Mouse (Mus musculus) liver, embryonic 16.5 days (tissue): ENCODE measurements around the gene Slc35f4. TPM values are rescaled to one million over a fixed set of nuclear protein-coding genes. Genes with fewer than 3 reads are reported as not detected.

ENCODE experiments used
- ATAC-seq: fragments of 200-750 bp; cut with Nextera tagmentation; 2 replicates; pipeline ENCODE4 v1.8.0; 2017; ENCODE audit warnings: low read depth, mild to moderate bottlenecking, moderate number of reproducible peaks, moderate library complexity
- H3K27ac ChIP-seq: fragments of 300-500 bp; sonication (generic); 2 replicates; pipeline ENCODE4 v1.5.1; 2014; ENCODE audit warnings: mild to moderate bottlenecking, low read length
- H3K27me3 ChIP-seq: fragments of 300-500 bp; sonication (generic); 2 replicates; pipeline ENCODE4 v1.6.1; 2014; ENCODE audit warnings: low read depth, low read length, mixed read lengths; ENCODE audit not compliant: control insufficient read depth, insufficient read depth
- H3K36me3 ChIP-seq: fragments of 300-500 bp; sonication (generic); 2 replicates; pipeline ENCODE4 v1.6.1; 2014; ENCODE audit warnings: mild to moderate bottlenecking; ENCODE audit not compliant: control insufficient read depth, insufficient read depth
- H3K4me1 ChIP-seq: fragments of 300-500 bp; sonication (generic); 2 replicates; pipeline ENCODE4 v1.6.1; 2014; ENCODE audit warnings: low read depth, low read length, mixed read lengths; ENCODE audit not compliant: control insufficient read depth
- H3K4me2 ChIP-seq: fragments of 300-500 bp; sonication (generic); 2 replicates; pipeline ENCODE4 v1.6.1; 2014; ENCODE audit warnings: low read depth, low read length, mixed read lengths
- H3K4me3 ChIP-seq: fragments of 300-500 bp; sonication (generic); 2 replicates; pipeline ENCODE4 v1.5.1; 2014; ENCODE audit warnings: low read depth, mild to moderate bottlenecking, low read length
- H3K9ac ChIP-seq: fragments of 300-500 bp; sonication (generic); 2 replicates; pipeline ENCODE4 v1.6.1; 2014; ENCODE audit warnings: low read depth, low read length
- H3K9me3 ChIP-seq: fragments of 300-500 bp; sonication (generic); replicated peaks from 2 replicates; pipeline ENCODE4 v1.6.1; 2016; ENCODE audit warnings: low read length; ENCODE audit not compliant: control insufficient read depth
- WGBS: fragments of 180-500 bp; shearing (Covaris S2); extraction: QIAGEN DNeasy Blood & Tissue Kit; methylation state at CpG from one replicate; pipeline ENCODE4 v1.1.7; 2014; ENCODE audit not compliant: insufficient replicate concordance; 5-methylcytosine and 5-hydroxymethylcytosine counted together
- polyA plus RNA-seq: library from polyadenylated mRNA; unstranded; fragments of >200 nt; fragmentation: Nextera tagmentation; extraction: Ambion mirVana; gene quantifications from 2 replicates; pipeline ENCODE4 v1.2.1, GENCODE M21; 2015

Gene Slc35f4
- polyA plus RNA-seq, 1 experiment from 2014 or later = not detected

GRCm38 (mm10) chr14:49493793-49494192 is 32.1 kb downstream of the Slc35f4 start:
- Histone ChIP-seq H3K9ac (no peak overlapping the region), H3K27ac (no peak overlapping the region), H3K4me1 (no peaks in the 10 kb centered on the region), H3K36me3 (no peaks in the 10 kb centered on the region), H3K4me3 (no peak overlapping the region), H3K9me3 (no peaks in the 10 kb centered on the region), H3K27me3 (no peaks in the 10 kb centered on the region), H3K4me2 (no peak overlapping the region)
- WGBS = 45% methylated on average over 1 of the region's 1 CpGs
- no peak for ATAC-seq

DNA sequence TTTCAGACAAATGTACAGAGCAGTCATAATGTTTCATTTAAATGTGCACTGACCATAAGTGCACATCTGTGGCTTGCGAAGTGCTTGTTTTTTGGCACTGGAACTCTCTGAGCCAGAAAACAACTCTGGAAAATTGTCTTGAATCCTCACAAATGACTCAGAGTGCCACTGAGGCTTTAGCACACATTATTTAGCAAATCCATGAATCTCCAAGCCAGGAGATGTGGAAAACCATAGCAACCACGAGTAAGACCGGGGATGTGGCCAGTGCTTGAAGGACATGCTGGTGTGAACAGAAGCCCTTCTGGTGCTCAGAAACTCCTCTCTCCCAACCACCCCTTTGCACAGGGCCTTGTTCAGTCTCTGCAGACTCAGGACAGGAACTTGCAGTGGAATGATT is 33.3 kb downstream of the Slc35f4 start:
- Histone ChIP-seq H3K27me3 (no peaks in the 10 kb centered on the region), H3K9ac (no peak overlapping the region), H3K4me1 (no peaks in the 10 kb centered on the region), H3K4me2 (no peak overlapping the region), H3K36me3 (no peaks in the 10 kb centered on the region), H3K4me3 (no peak overlapping the region), H3K9me3 (no peaks in the 10 kb centered on the region), H3K27ac (no peak overlapping the region)
- no peak for ATAC-seq
- WGBS = 65% methylated on average over 3 of the region's 3 CpGs

DNA sequence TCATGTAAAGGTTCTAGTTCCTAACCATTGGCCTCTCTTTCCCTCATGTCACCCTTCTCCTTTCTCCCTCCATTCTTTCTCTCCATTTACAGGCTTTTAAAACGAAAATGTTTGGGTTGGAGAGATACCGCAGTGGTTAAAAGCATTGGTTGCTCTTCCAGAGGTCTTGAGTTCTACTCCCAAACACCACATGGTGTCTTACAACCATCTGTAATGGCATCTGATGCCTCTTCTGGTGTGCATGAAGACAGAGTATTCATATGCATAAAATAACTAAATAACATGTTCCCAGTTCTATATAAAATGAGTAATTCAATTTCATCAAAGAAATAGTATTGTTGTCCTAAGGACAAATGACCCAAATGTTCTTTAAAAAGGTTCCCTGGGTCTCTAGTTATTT is 49.2 kb downstream of the Slc35f4 start:
- no peak overlapping the region for H3K4me2 ChIP-seq
- 58% methylated on average over 2 of the region's 2 CpGs for WGBS
- H3K9ac ChIP-seq = no peak overlapping the region
- ATAC-seq = no peak
- H3K9me3 ChIP-seq = no peaks in the 10 kb centered on the region
- H3K27me3 ChIP-seq = no peaks in the 10 kb centered on the region
- H3K36me3 ChIP-seq = no peaks in the 10 kb centered on the region
- H3K27ac ChIP-seq = no peak overlapping the region
- no peak overlapping the region for H3K4me3 ChIP-seq
- H3K4me1 ChIP-seq = no peaks in the 10 kb centered on the region

- H3K27ac ChIP-seq = no peak overlapping the region
- no peaks in the 10 kb centered on the region for H3K4me1 ChIP-seq
- 32% methylated on average over 2 of the region's 2 CpGs for WGBS
- H3K9me3 ChIP-seq = no peaks in the 10 kb centered on the region
- ATAC-seq = no peak
- no peak overlapping the region for H3K4me2 ChIP-seq
- H3K9ac ChIP-seq = no peak overlapping the region
- H3K27me3 ChIP-seq = no peaks in the 10 kb centered on the region
- H3K4me3 ChIP-seq = no peak overlapping the region
- H3K36me3 ChIP-seq = no peaks in the 10 kb centered on the region
These were observed 64.1 kb downstream of the Slc35f4 start for GRCm38 (mm10) chr14:49461761-49462160.

GRCm38 (mm10) chr14:49460799-49461198 is 65.0 kb downstream of the Slc35f4 start:
- no peak overlapping the region for H3K4me3 ChIP-seq
- H3K4me2 ChIP-seq = no peak overlapping the region
- no peak overlapping the region for H3K27ac ChIP-seq
- 46% methylated on average over 3 of the region's 3 CpGs for WGBS
- H3K27me3 ChIP-seq = no peaks in the 10 kb centered on the region
- no peaks in the 10 kb centered on the region for H3K4me1 ChIP-seq
- H3K9me3 ChIP-seq = no peaks in the 10 kb centered on the region
- H3K9ac ChIP-seq = no peak overlapping the region
- ATAC-seq = no peak
- no peaks in the 10 kb centered on the region for H3K36me3 ChIP-seq

GRCm38 (mm10) chr14:49454283-49454914 is 71.4 kb downstream of the Slc35f4 start:
- H3K4me1 ChIP-seq = no peaks in the 10 kb centered on the region
- 72% methylated on average over 6 of the region's 6 CpGs for WGBS

DNA sequence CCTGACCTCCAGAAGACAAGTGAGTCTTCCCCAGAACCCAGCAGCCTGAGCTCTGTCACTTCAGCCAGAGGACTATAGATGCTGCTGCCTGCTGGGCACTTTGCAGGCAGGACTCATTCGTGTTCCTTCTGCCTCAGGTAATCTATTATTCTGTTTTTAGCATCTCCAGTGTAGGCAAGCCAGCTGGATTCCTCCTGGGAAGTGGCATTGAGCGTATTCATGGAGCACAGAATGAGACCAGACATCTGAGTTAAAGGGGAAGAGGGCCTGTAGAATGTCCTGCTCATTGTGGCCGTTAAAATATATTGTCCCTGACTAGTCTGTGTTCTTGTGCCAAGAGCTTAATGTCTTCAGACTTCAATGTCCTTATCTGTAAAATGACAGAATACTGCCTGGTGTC is 72.1 kb downstream of the Slc35f4 start:
- no peak for ATAC-seq
- 42% methylated on average over 3 of the region's 3 CpGs for WGBS
- no peak overlapping the region for H3K4me2 ChIP-seq
- H3K27me3 ChIP-seq = no peaks in the 10 kb centered on the region
- no peak overlapping the region for H3K4me3 ChIP-seq
- H3K9me3 ChIP-seq = no peaks in the 10 kb centered on the region
- H3K27ac ChIP-seq = no peak overlapping the region
- no peaks in the 10 kb centered on the region for H3K36me3 ChIP-seq
- H3K4me1 ChIP-seq = no peaks in the 10 kb centered on the region
- H3K9ac ChIP-seq = no peak overlapping the region

More at GRCm38 (mm10) chr14:49454283-49454914, 71.4 kb downstream of the Slc35f4 start:
- no peak overlapping the region for H3K4me3 ChIP-seq
- no peaks in the 10 kb centered on the region for H3K36me3 ChIP-seq
- no peak overlapping the region for H3K27ac ChIP-seq
- H3K27me3 ChIP-seq = no peaks in the 10 kb centered on the region
- no peaks in the 10 kb centered on the region for H3K9me3 ChIP-seq
- no peak overlapping the region for H3K4me2 ChIP-seq
- H3K9ac ChIP-seq = no peak overlapping the region
- ATAC-seq = no peak

GRCm38 (mm10) chr14:49447669-49448068 is 78.2 kb downstream of the Slc35f4 start:
- WGBS = 47% methylated on average over 7 of the region's 7 CpGs

DNA sequence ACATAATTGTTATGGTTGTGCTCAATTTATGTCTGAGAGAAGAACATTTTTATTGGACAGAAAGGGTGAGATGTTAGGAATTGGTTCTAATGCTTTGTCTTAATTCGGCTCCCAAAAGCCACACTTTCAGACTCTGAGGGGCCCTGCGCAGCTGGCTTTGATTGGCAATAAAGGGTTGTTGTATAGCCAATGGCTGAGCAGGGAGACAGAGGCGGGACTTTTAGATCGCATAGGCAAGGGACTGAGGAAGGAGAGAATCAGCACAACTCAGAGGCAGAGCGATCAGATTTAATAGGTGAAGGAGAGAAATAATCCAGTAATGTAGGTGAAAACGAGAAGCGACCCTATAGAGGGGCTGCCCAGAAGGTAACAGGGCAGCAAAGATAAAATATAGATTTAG is 79.4 kb downstream of the Slc35f4 start:
- H3K27ac ChIP-seq = no peak overlapping the region
- 30% methylated on average over 7 of the region's 7 CpGs for WGBS
- H3K4me3 ChIP-seq = no peak overlapping the region
- no peak for ATAC-seq
- H3K36me3 ChIP-seq = no peaks in the 10 kb centered on the region
- no peak overlapping the region for H3K9ac ChIP-seq
- no peak overlapping the region for H3K4me2 ChIP-seq
- no peaks in the 10 kb centered on the region for H3K27me3 ChIP-seq
- no peaks in the 10 kb centered on the region for H3K9me3 ChIP-seq
- no peaks in the 10 kb centered on the region for H3K4me1 ChIP-seq

More at GRCm38 (mm10) chr14:49447669-49448068, 78.2 kb downstream of the Slc35f4 start:
- H3K27ac ChIP-seq = no peak overlapping the region
- no peak overlapping the region for H3K4me3 ChIP-seq
- no peak for ATAC-seq
- no peaks in the 10 kb centered on the region for H3K27me3 ChIP-seq
- H3K4me1 ChIP-seq = no peaks in the 10 kb centered on the region
- H3K9me3 ChIP-seq = no peaks in the 10 kb centered on the region
- no peak overlapping the region for H3K4me2 ChIP-seq
- no peak overlapping the region for H3K9ac ChIP-seq
- no peaks in the 10 kb centered on the region for H3K36me3 ChIP-seq
